Mouse (Mus musculus) stomach, postnatal 0 days (tissue): Measurements from ENCODE around the gene Crebrf.

Source experiments
- CTCF ChIP-seq: IDR thresholded peaks from 2 replicates; pipeline ENCODE4 v1.5.1; 2016; ENCODE audit warnings: antibody characterized with exemption, low read depth, mild to moderate bottlenecking, moderate library complexity
- EP300 ChIP-seq: optimal IDR thresholded peaks from 2 replicates; pipeline ENCODE3; 2016; ENCODE audit warnings: antibody characterized with exemption

GRCm38 (mm10) chr17:26676252-26676615 lies 39.2 kb upstream of the Crebrf start:
- TF ChIP-seq CTCF (no peak), EP300 (no peak)
